Mouse (Mus musculus): ENCODE measurements around the gene Lrch2. TPM values are rescaled to one million over a fixed set of nuclear protein-coding genes. Genes with fewer than 3 reads are reported as not detected.
"Not testable (repeated sequence)": the region's sequence is repeated elsewhere in the genome, so short reads cannot be mapped to it uniquely, and the experiment has no call there.

The Lrch2 gene
- 10 to 100 TPM; 49.9 TPM for total RNA-seq (2021)

- DNase-seq: peak; percentile 72
- intact Hi-C loops (cut with DNase I): no loop called here
These were observed at the start of gene Lrch2 for GRCm38 (mm10) chrX:147553421-147554201. TSS of gene Lrch2 (minus strand) at chrX:147554081.

GRCm38 (mm10) chrX:147540934-147541870 is 12.7 kb downstream of the Lrch2 start:
- no peak for DNase-seq
- intact Hi-C loops (cut with DNase I): no loop called here

GRCm38 (mm10) chrX:147538377-147538776 is 15.5 kb downstream of the Lrch2 start:
- intact Hi-C loops (cut with DNase I): no loop called here
- no peak for DNase-seq

GRCm38 (mm10) chrX:147537117-147537516 is 16.8 kb downstream of the Lrch2 start:
- intact Hi-C loops (cut with DNase I); DNase-seq: not testable (repeated sequence)

- intact Hi-C loops (cut with DNase I): no loop called here
- DNase-seq: no peak
These were observed 18.3 kb downstream of the Lrch2 start for GRCm38 (mm10) chrX:147535616-147536015.

- no peak for DNase-seq
- intact Hi-C loops (cut with DNase I): no loop called here
These were observed 22.2 kb downstream of the Lrch2 start for GRCm38 (mm10) chrX:147531675-147532074.

GRCm38 (mm10) chrX:147527646-147528172 is 26.2 kb downstream of the Lrch2 start:
- intact Hi-C loops (cut with DNase I): no loop called here
- no peak for DNase-seq

GRCm38 (mm10) chrX:147489551-147489950 is 64.3 kb downstream of the Lrch2 start:
- DNase-seq: no peak
- intact Hi-C loops (cut with DNase I): no loop called here

GRCm38 (mm10) chrX:147453610-147454009 is 100.3 kb downstream of the Lrch2 start, which contains the start of gene Vmn1r239-ps:
TSS of gene Vmn1r239-ps (minus strand) at chrX:147453710.
- intact Hi-C loops (cut with DNase I); DNase-seq: not testable (repeated sequence)

- no peak for DNase-seq
- intact Hi-C loops (cut with DNase I): no loop called here
These were observed 110.5 kb downstream of the Lrch2 start for GRCm38 (mm10) chrX:147443386-147443785.

- DNase-seq: no peak
- intact Hi-C loops (cut with DNase I): no loop called here
These were observed 118.5 kb downstream of the Lrch2 start for GRCm38 (mm10) chrX:147435400-147435799.

- intact Hi-C loops (cut with DNase I): no loop called here
- DNase-seq: no peak
These were observed 124.1 kb downstream of the Lrch2 start for GRCm38 (mm10) chrX:147429753-147430152.

GRCm38 (mm10) chrX:147429129-147429528 is 124.8 kb downstream of the Lrch2 start, which contains the start of gene Il13ra2:
TSS of gene Il13ra2 (minus strand) at chrX:147429192.
- DNase-seq: no peak
- intact Hi-C loops (cut with DNase I): no loop called here

Other genes with a start within 250 kb of the Lrch2 start
- under 1 TPM in 1 of 2 experiments, not detected in 1; 0.22 TPM for gene Il13ra2, start 124.9 kb downstream of the Lrch2 start, total RNA-seq (2021)
- gene Vmn1r239-ps, start 100.4 kb downstream of the Lrch2 start, total RNA-seq (2021): not detected
- not detected for gene Gm15128, start 211.9 kb upstream of the Lrch2 start, total RNA-seq (2021)

Measured in left cerebral cortex, postnatal 4 days (tissue).